Mouse (Mus musculus) midbrain, postnatal 0 days (tissue): ENCODE data around the gene Rmi2. TPM values are rescaled to one million over a fixed set of nuclear protein-coding genes. Genes with fewer than 3 reads are reported as not detected.

Experiments used
- ATAC-seq: fragments of 200-750 bp; cut with Nextera tagmentation; 2 replicates; pipeline ENCODE4 v1.8.0; 2017; ENCODE audit warnings: moderate number of reproducible peaks, mild to moderate bottlenecking, moderate TSS enrichment, moderate library complexity; ENCODE audit not compliant: low FRiP score
- DNase-seq: peaks from one replicate; pipeline ENCODE4 v3.0.0-alpha.2; 2015; ENCODE audit warnings: low spot score
- H3K27ac ChIP-seq: fragments of 300-500 bp; sonication (generic); 2 replicates; pipeline ENCODE4 v1.5.1; 2014; ENCODE audit warnings: low read depth, mild to moderate bottlenecking, low read length, mixed read lengths
- H3K27me3 ChIP-seq: fragments of 300-500 bp; sonication (generic); 2 replicates; pipeline ENCODE4 v1.6.1; 2014; ENCODE audit warnings: low read length, control low read depth, mixed read lengths; ENCODE audit not compliant: insufficient read depth
- H3K36me3 ChIP-seq: fragments of 300-500 bp; sonication (generic); 2 replicates; pipeline ENCODE4 v1.6.1; 2014; ENCODE audit warnings: low read length, control low read depth, mixed read lengths; ENCODE audit not compliant: insufficient read depth
- H3K4me1 ChIP-seq: fragments of 300-500 bp; sonication (generic); 2 replicates; pipeline ENCODE4 v1.6.1; 2014; ENCODE audit warnings: mild to moderate bottlenecking, control low read depth, antibody characterized with exemption, low read length, mixed read lengths; ENCODE audit not compliant: insufficient read depth
- H3K4me2 ChIP-seq: fragments of 300-500 bp; sonication (generic); 2 replicates; pipeline ENCODE4 v1.6.1; 2014; ENCODE audit warnings: low read depth, mild to moderate bottlenecking, low read length, mixed read lengths; ENCODE audit not compliant: poor library complexity, severe bottlenecking
- H3K4me3 ChIP-seq: fragments of 300-500 bp; sonication (generic); 2 replicates; pipeline ENCODE4 v1.5.1; 2014; ENCODE audit warnings: low read depth, mild to moderate bottlenecking, low read length, moderate library complexity
- H3K9ac ChIP-seq: fragments of 300-500 bp; sonication (generic); replicated peaks from 2 replicates; pipeline ENCODE4 v1.6.1; 2014; ENCODE audit warnings: mild to moderate bottlenecking, low read length, moderate library complexity, mixed read lengths; ENCODE audit not compliant: poor library complexity, severe bottlenecking
- H3K9me3 ChIP-seq: fragments of 300-500 bp; sonication (generic); 2 replicates; pipeline ENCODE4 v1.6.1; 2016; ENCODE audit warnings: low read length, control low read depth
- CTCF ChIP-seq: IDR thresholded peaks from 2 replicates; pipeline ENCODE4 v1.5.1; 2016; ENCODE audit warnings: antibody characterized with exemption, mild to moderate bottlenecking
- WGBS: fragments of 180-500 bp; shearing (Covaris S2); extraction: QIAGEN DNeasy Blood & Tissue Kit; methylation state at CpG from one replicate; pipeline ENCODE4 v1.1.7; 2014; 5-methylcytosine and 5-hydroxymethylcytosine counted together
- polyA plus RNA-seq: library from polyadenylated mRNA; unstranded; fragments of >200 nt; fragmentation: Nextera tagmentation; extraction: Ambion mirVana; gene quantifications from 2 replicates; pipeline ENCODE4 v1.2.1, GENCODE M21; 2015
- total RNA-seq: library from RNA; depleted of rRNA; stranded (reverse); fragments of >200 nt; gene quantifications from 2 replicates; pipeline ENCODE4 v1.2.3, GENCODE M21; 2014; rRNA removed

The Rmi2 gene
- total and polyA plus RNA-seq, 2 experiments from 2014 or later: 0.22 to 1.1 TPM

- 88% methylated on average over 11 of the region's 11 CpGs for WGBS
- Histone ChIP-seq H3K9ac (no peak overlapping the region), H3K4me1 (no peaks in the 10 kb centered on the region), H3K36me3 (no peaks in the 10 kb centered on the region), H3K4me3 (no peak overlapping the region), H3K27ac (no peak overlapping the region), H3K9me3 (no peaks in the 10 kb centered on the region), H3K4me2 (no peak overlapping the region), H3K27me3 (no peaks in the 10 kb centered on the region)
- ATAC-seq (no peak), DNase-seq (no peak)
- no peak for TF ChIP-seq CTCF
Observed at GRCm38 (mm10) chr16:10937497-10937896, 102.6 kb downstream of the Rmi2 start.

GRCm38 (mm10) chr16:10939932-10940331 lies 105.1 kb downstream of the Rmi2 start:
- Histone ChIP-seq H3K4me3 (no peak overlapping the region), H3K36me3 (no peaks in the 10 kb centered on the region), H3K4me1 (no peaks in the 10 kb centered on the region), H3K27me3 (no peaks in the 10 kb centered on the region), H3K9me3 (no peaks in the 10 kb centered on the region), H3K9ac (no peak overlapping the region), H3K27ac (no peak overlapping the region), H3K4me2 (no peak overlapping the region)
- DNase-seq (no peak), ATAC-seq (no peak)
- TF ChIP-seq CTCF: no peak
- 95% methylated on average over 4 of the region's 4 CpGs for WGBS

GRCm38 (mm10) chr16:10940661-10941060 lies 105.8 kb downstream of the Rmi2 start:
- ATAC-seq: no peak
- Histone ChIP-seq H3K36me3 (no peaks in the 10 kb centered on the region), H3K4me1 (no peaks in the 10 kb centered on the region), H3K9me3 (no peaks in the 10 kb centered on the region), H3K27ac (no peak overlapping the region), H3K27me3 (no peaks in the 10 kb centered on the region), H3K9ac (no peak overlapping the region), H3K4me2 (no peak overlapping the region), H3K4me3 (no peak overlapping the region)
- no peak for DNase-seq
- no peak for TF ChIP-seq CTCF
- 83% methylated on average over 2 of the region's 2 CpGs for WGBS

Other genes starting within 250 kb of the Rmi2 start
- gene Socs1, start 49.5 kb upstream of the Rmi2 start, total RNA-seq: 4.1 and 7.9 TPM in 2 replicates
- gene Socs1, start 49.5 kb upstream of the Rmi2 start, polyA plus RNA-seq: 4.6 and 4.8 TPM in 2 replicates
- not detected in 2 replicates for gene Tnp2, start 46.4 kb upstream of the Rmi2 start, total RNA-seq
- gene Tnp2, start 46.4 kb upstream of the Rmi2 start, polyA plus RNA-seq: not detected in 2 replicates
- gene Prm3, start 44.1 kb upstream of the Rmi2 start, total RNA-seq: not detected in 2 replicates
- not detected in 2 replicates for gene Prm3, start 44.1 kb upstream of the Rmi2 start, polyA plus RNA-seq
- not detected in 2 replicates for gene Prm2, start 38.9 kb upstream of the Rmi2 start, total RNA-seq
- not detected in 2 replicates for gene Prm2, start 38.9 kb upstream of the Rmi2 start, polyA plus RNA-seq
- not detected in 2 replicates for gene Prm1, start 29.2 kb upstream of the Rmi2 start, total RNA-seq
- 0.69 TPM in 1 of 2 replicates, not detected in the other for gene Prm1, start 29.2 kb upstream of the Rmi2 start, polyA plus RNA-seq
- not detected in 2 replicates for gene Gm11172, start 22.1 kb upstream of the Rmi2 start, total RNA-seq
- gene Gm11172, start 22.1 kb upstream of the Rmi2 start, polyA plus RNA-seq: not detected in 2 replicates
- gene Snn, start 225.9 kb downstream of the Rmi2 start, total RNA-seq: 241 and 278 TPM in 2 replicates
- 122 and 130 TPM in 2 replicates for gene Snn, start 225.9 kb downstream of the Rmi2 start, polyA plus RNA-seq
- gene Litaf, start 231.1 kb downstream of the Rmi2 start, total RNA-seq: 19.0 and 22.4 TPM in 2 replicates
- gene Litaf, start 231.1 kb downstream of the Rmi2 start, polyA plus RNA-seq: 20.5 and 20.7 TPM in 2 replicates